Mouse (Mus musculus): ENCODE data around the gene Nmur1.

Nmur1 gene

DNA sequence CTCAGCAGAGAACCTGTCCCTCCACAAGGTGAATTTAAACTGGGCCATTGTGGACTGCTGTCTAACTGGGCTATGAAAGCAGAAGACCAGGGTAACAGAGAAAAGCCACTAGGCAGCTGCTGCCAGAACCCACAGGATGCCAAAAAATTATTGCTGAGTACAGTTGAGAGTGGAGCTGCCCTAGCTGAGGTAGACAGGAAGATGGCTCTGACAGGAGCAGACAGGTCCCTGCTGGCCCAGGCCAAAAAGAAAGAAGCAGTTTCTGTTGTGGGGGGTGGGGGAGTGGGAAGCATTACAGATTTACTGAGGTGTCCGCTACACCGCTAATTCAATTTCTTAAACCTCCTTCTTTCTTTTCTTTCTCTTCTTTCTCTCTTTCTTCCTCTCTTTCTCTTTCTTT is 16.6 kb downstream of the Nmur1 start:
- DNase-seq (ENCODE audit: low spot score), result no peak

DNA sequence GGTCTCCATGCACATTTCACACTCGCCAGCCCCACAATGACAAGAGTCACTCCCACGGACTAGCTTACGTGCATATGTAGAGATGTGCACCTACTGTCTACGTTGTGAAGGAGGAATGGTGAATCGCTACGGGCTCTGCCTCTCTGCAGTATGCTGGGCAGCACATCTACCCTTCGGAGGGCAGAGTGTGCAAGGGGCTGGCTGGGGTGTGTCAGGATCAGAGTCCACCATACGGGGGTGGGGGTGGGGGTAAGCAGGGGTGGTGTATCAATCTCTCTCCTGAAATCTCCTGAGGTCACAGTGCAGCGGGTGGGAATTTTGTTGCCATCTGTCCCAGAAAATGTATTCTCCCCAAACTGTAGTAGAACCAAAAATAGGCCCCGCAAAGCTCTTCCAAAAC is 17.5 kb downstream of the Nmur1 start:
- no peak for DNase-seq (ENCODE audit: low spot score)

DNA sequence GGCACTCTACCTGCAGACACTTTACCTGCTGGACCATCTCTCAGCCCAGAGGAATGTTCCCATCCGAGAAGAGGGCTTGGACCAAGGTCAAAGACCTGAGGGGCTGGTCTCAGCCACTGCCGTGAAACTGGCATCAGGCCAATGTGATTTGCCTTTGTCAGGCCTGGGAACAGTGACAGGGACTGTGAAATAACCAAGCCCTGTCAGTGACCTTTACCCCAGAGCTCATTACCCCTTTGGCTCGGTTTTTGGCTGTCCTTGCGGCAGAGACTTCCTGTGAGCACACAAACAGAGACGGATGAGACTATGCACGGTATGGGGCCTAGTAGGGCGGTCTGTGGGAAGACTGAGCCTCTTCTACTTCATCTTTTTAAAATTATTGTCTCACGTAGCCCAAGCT is 19.1 kb downstream of the Nmur1 start:
- peak; percentile 54 for DNase-seq (ENCODE audit: low spot score)

DNA sequence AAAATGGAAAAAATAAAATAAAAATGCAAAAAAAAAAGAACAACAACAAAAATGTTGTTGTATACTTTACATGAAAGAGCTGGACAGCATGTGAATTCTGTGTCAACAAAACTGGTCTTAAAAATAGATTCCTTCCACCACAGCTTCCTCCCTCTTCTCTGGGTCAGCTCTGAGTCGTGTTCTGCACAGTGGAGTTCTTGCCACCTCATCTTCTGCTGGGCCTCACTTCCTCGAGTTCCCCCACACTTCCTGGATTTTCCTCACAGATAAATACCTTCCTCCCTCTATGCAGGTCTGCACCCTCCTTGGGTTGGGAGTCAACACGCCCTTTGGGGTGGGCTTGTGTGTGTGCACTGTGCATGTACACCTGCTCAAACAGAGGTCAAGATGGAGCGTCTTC is 19.7 kb downstream of the Nmur1 start:
- DNase-seq (ENCODE audit: low spot score), result peak; percentile 23

DNA sequence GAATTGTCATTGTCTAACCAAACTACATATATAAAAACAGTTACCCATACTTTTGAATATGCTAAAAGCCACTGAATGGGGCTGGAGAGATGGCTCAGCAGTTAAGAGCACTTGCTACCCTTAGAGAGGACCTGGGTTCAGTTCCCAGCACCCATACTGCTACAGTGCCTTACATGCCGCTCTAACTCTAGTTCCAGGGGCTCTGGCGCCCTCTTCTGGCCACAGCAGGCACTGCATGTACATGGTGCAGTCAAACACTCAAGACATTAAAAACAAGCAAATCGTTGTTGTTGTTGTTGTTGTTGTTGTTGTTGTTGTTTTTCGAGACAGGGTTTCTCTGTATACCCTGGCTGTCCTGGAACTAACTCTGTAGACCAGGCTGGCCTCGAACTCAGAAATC is 21.2 kb downstream of the Nmur1 start:
- DNase-seq (ENCODE audit: low spot score), result no peak

DNA sequence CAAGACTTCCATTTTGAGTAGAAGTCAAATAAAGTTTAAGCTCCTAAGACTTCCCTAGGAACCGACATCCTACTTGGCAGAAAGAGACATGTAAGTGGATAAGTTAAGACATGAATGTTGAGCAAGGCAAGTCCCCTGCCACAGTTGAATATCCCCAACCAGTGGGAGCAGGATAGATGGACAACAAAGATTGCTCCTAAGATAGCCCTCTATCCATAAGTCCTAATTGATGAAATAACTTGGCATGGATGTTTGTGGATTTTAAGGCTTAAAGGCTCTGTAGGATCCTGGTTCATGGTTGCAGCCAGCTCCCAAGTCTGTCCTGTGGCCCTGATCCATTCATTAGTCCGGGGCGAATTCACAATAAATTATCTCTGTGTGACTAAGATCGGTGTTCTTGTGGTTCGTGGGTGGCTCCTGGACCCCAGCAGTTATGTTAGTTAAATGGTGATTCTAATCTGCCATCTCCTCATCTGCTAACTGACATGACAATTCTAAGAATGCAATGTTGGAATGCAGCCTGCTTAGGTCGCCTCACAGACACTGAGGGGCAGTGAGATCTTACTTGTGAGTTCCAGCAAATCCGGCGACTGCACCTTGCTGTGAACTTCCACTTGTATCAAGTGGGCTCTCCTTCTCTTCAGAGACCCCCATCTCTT is 25.8 kb downstream of the Nmur1 start:
- DNase-seq (ENCODE audit: low spot score), result no peak

DNA sequence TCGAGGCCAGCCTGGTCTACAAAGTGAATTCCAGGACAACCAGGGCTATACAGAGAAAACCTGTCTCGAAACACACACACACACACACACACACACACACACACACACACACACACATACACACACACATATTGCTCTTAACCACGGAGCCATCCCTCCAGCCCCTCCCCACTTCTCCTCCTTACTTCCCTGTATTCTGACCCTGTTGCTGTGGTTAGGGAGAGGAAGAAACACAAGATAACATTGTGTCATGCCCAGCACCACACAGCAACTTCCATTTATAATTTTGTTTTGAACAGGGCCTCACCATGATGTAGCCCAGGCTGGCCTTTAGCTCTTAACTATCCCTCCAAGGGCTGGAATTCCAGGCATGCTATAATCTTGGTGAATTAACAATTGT is 26.7 kb downstream of the Nmur1 start:
- peak; percentile 24 for DNase-seq (ENCODE audit: low spot score)

DNA sequence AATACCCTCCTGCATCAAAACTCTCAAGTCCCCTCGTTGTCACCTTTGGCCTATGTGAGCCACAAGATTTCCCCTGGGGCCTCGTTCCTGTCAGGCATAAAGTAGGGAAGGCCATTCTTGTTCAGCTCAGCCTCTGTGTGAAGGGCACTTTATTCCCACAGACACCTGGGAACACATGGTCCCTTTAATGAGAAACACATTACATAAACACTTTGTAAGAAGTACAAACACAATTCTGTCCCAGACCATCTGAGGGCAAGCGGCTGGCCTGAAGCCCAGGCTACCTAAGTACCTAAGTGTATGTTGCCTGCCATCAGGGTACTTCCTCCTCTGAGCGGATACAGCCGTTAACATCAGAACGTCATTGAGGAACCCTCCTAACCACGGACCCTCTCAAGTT is 27.8 kb downstream of the Nmur1 start:
- peak; percentile 69 for DNase-seq (ENCODE audit: low spot score)

DNA sequence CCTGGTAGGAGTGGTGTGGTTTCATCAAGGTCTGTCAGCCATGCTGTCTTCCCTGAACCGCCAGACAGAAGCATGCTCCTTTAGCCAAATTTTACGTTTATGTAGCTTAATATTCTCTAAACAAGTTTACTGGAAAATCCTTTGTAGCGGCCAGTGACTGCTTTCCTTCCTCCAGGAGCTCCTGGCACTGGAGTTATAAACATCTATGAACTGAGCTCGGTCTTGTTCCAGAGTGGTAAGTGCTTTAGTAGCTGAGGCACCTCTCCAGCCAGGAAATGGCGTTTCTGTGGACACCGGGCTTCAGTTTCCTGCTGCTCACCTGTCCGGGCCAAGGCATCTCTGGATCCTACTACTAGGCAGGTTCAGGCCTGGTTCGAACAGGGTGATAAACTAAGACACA is 28.4 kb downstream of the Nmur1 start:
- peak; percentile 53 for DNase-seq (ENCODE audit: low spot score)

DNA sequence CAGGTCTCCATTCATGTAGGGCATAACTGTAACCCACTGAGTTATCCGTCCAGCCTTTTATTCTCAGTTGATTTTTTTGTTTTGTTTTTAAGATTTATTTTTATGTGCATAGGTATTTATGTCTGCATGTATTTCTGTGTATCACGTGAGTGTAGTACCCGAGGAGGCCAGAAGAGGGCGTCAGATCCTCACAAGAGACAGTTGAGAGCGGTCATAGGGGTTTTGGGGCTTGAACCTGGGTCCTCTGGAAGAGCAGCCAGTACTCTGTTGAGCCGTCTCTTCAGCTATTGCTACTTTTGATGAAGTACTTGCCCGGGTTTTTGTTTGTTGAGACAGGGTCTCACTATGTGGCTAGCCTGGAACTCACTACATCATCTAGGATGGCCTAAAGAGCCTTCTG is 30.1 kb downstream of the Nmur1 start:
- DNase-seq (ENCODE audit: low spot score), result no peak

DNA sequence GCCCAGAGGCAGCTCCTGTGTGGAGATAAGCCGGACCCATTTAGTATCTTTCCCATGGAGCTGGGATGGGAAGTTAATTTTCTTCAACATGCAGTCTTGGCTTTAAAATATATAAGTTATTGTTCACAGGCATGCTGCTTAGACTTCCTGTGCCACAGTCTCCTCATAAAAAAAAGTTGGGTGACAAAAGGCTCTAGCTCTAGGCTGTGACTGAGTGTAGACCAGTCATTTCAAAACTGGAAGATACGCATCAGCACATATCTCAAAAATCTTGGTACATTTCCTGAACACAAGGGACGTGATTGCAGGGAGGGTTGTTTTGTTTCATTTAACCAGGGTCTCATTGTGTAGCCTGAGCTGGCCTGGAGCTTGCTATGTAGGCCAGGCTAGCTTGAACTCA is 31.8 kb downstream of the Nmur1 start:
- no peak for DNase-seq (ENCODE audit: low spot score)

DNA sequence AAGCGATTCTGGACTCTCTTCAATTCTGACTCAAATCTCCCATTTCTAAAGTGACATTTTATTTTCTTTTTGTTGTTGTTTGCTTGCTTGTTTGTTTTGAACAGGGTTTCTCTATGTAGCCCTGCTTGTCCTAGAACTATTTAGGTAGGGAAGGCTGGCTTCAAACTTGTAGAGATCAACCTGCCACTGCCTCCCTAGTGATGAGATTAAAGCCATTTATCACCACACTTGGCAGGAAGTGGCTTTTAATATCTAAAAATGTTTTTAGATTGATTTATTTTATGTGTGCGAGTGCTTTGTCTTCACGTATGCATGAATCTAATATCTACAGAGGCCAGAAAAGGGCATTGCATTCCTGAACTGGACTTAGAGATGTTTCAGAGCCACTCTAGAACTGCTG is 32.8 kb downstream of the Nmur1 start:
- no peak for DNase-seq (ENCODE audit: low spot score)

DNA sequence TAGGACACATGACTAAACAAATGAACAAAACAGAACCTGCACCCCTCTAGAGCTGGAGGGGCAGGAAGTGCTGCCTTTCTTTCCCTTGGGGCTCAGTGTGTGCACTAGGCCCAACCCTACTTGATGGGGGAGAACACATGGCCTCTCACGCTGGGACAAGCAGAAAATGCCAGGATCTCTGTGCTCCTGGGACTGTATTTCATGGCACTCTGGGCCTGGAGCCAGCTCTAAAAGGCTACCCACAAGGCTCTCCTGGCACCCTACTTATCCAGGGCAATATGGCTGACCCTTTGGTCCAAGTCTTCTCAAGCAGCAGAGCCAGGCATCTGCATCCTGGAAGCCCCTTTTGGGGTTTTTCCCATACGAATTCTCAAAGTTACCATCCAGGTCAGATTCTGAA is 34.6 kb downstream of the Nmur1 start:
- DNase-seq (ENCODE audit: low spot score), result no peak

DNA sequence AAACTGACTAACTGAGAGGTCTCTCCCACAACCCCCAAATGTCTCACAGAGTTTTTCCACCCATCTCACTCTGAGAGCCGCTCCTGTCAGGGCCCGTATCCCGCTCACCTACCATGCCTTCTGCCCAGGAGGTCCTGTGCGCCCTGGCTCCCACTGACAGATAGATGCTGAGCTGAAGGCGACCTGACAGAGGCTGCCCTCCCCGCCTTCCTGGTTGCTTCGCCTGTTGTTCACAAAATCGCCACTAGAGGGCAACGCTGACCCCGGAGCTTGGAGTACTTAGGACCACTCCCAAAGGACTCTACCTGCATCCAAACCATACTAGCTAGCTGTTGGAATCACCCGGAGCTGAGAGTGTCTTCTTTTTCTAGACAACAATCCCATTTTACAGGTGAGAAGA is 36.8 kb downstream of the Nmur1 start:
- peak; percentile 63 for DNase-seq (ENCODE audit: low spot score)

DNA sequence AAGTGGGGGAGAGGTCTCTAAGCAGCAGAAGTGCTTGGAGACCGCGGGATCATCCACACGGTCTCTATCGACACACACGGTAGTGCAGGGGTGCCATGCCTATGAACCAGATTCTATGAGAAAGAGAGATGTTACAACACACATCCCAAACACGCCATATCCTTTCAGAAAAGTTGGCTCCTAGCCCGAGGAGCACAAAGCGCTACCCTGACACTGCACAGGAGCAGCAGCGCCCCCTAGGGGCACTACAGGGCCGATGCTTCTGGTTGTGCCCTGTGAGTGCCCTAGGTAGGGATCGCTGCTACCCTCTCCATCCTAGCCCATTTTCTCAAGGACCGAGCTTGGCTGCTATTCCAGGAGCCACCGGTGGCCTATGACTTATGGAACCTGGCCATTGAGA is 45.0 kb downstream of the Nmur1 start:
- peak; percentile 67 for DNase-seq (ENCODE audit: low spot score)

DNA sequence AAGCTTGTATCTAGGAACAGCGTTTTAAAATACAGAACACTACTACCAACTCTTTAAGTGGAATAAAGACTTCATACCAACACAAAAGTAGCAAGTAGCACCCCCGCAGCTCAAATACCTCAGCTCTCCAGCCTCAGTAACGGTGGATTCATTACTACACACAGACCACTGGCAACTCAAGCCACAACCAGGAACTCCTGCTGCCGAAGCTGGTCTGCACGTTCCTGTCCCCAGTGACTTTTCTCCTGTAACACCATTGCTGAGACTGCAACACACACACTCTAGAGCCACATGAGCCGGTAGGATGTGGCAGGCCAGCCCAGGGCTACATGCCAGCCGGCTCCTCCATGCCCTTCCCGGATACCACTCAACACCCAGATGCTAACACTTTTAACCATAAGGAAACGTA is 46.9 kb downstream of the Nmur1 start:
- no peak for DNase-seq (ENCODE audit: low spot score)

DNA sequence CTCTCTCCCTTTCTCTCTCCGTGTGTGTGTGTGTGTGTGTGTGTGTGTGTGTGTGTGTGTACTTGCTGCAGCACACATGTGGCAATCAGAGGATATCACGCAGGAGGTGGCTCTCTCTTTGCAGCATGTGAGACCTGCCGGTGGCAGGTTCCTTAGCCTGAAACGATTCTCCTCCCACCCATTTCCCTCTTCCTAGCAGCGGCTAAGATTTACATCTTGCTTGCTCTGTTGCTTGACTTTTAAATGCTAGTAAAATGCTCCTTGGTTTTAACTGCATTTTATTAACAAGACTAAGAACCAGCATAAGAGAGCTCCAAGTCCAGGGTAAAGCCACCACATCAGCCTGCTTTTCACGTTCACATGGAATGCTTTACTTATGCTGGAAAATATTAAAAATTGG is 47.4 kb downstream of the Nmur1 start:
- DNase-seq (ENCODE audit: low spot score), result no peak

DNA sequence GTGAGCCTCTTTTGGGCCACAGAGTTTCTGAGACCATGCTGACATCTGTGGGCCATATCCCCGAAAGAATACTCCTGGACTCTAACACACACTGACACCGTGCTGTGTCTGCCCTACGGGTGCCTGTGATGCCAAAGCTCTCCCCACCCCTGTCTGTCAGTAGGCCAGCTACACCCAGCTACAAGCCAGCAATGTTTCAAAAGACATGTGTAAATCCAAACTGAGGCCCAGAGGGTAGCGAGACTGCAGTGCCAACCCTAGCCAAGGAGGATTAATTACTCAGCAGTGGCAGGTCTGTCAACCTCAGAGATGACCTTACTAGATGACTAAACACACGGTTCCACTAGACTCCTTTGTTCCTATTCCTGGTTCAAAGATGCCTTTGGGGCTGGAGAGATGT is 49.7 kb downstream of the Nmur1 start:
- DNase-seq (ENCODE audit: low spot score), result no peak

DNA sequence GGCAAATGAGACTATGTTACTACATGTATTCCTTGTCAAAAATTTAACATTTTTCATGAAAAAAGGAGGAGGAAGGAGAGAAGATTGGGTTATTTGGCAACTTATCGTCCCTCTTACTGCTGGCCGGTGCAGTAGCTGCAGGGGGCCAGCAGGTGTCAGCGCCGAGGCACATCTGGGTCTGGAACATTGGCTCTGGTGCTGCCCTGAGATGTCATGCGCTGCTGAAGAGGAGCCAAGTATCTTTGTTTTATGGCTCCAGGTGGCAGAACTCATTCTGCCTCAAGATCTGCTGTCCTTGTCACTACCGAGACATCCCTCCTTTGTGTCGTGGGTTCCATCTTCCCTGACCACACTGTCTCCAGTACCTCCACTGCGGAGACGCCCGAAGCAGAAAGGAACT is 54.0 kb downstream of the Nmur1 start:
- peak; percentile 32 for DNase-seq (ENCODE audit: low spot score)

DNA sequence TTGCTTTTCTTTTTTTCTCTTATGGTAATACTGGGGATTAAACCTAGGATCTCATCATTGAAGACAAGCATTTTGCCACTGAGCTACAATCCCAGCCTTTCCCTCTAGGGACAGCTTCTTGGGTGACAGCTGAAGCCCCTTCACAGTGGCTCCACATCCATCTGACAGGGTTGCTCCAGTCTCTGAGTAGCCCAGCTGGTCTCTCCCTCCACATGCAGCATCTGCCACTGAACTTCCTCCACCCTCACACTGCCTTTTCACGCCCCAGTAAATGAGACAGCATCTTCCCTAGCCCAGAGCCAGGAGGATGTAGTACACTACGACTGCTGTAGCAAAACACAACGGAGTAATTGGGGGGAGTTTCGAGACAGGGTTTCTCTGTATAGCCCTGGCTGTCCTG is 57.9 kb downstream of the Nmur1 start:
- no peak for DNase-seq (ENCODE audit: low spot score)

DNA sequence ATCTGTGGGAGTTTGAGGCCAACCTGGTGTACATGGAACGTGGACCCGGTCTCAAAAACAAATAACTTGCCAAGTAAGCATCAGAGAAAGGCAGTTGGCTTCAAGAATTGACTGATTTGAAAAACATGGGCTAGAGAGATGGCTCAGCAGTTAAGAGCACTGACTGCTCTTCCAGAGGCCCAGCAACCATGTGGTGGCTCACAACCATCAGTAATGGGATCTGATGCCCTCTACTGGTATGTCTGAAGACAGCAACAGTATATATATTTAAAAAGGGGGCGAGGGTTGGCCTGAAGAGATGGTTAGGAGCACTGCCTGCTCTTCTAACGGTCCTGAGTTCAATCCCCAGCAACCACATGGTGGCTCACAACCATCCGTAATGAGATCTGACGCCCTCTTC is 62.4 kb downstream of the Nmur1 start:
- peak; percentile 18 for DNase-seq (ENCODE audit: low spot score)

DNA sequence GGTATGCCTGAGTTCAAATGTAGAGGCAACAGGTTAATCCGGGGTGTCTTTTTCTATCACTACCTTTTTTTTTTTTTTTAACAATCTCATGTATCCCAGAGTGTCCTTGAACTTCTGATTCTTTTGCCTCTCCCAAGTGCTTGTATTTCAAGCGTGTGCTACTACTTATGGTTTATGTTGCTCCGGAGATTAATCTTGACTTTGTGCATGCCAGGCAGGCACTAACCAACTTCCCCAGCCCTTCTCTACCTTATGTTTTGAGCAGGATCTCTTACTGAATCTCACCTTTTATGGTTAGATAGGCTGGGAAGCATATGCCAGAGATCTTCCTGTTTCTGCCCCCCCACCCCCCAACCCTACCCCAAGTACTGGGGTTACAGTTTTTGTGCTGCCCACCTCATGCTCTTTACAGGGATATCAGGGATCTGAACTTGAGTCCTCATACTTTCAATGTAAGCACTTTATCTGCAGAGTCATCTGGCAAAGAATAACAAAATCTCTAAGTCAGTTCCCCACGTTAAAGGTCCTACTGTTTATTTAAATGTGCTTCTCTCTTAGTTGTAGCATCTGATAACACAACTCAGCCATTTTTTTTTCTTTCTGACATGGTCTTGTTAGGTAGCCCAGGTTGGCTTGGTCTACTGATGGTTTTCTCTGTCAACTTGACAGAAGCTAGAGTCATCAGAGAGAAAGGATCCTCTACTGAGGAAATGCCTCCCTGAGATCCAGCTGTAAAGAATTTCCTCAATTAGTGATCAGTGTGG is 64.0 kb downstream of the Nmur1 start:
- DNase-seq (ENCODE audit: low spot score), result no peak

DNA sequence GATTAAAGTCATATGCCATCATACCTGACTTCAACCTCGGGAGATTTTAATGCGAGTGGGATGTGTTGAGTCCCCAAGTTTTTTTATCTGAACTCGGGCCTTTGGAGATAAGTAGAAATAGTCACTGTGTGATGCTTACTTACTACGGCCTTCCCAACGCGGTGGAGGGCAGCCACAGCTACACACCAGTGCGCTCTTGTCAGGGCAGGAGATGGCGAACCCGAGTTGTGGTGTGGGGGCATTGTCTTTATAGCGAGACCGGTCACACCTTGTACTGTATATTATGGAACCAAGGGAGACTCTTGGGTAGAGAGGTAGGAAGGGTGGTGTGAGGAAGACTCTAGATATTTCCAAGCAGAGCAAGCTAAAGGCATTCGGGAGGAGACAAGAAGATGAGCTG is 65.6 kb downstream of the Nmur1 start:
- DNase-seq (ENCODE audit: low spot score), result no peak

DNA sequence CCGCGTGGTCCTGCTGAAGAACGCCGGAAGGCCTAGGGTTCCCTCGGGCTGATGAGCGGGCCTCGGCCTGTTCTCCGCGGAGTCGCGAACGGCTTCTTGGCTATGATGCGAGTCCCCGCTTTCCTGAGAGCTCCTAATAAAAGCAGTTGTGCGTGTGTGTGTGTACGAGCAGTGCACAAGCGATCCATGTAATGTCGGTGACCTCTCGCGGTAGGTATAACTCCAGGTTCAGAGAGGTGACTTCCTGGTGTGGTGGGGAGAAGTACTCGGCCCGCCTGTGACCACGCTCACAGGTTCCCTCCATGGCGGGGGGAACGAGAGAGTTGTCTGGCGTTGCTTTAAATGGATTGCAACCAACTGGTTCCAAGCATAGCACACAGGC is 66.2 kb downstream of the Nmur1 start:
- peak; percentile 27 for DNase-seq (ENCODE audit: low spot score)

Measured in lung, postnatal 25 days (tissue).